Mouse (Mus musculus) frontal cortex, postnatal 14 days (tissue): ENCODE measurements around the gene Bag6.

Experiments
- DNase-seq, 2 experiments: peaks; one replicate each; pipeline ENCODE4 v3.0.0; 2022; ENCODE audit warnings: low spot score in 2 of 2

The Bag6 gene

DNA sequence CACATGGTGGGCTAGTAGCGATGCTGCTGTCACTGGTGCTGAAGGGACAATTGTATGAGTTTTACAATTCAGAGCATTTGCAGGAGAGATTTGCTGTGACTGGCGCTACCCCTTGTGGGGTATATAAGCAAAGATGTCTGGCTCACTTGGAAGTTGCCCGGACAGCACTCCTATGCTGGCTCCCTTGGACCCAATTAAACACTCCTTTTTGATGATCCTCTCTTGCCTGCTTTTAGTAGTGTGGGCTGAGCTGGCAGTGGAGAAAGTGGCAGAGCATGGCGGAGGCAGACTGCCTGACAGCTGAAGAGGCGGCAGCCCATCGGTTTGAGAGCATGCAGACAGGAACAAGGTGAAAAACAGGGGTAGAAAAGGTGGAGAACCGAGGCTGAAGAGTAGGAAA is 32.8 kb downstream of the Bag6 start:
- no peak for DNase-seq

- no peak for DNase-seq
Measured at GRCm38 (mm10) chr17:35168541-35169207, 33.7 kb downstream of the Bag6 start.

GRCm38 (mm10) chr17:35172445-35173234 is 37.7 kb downstream of the Bag6 start:
- DNase-seq, result no peak

DNA sequence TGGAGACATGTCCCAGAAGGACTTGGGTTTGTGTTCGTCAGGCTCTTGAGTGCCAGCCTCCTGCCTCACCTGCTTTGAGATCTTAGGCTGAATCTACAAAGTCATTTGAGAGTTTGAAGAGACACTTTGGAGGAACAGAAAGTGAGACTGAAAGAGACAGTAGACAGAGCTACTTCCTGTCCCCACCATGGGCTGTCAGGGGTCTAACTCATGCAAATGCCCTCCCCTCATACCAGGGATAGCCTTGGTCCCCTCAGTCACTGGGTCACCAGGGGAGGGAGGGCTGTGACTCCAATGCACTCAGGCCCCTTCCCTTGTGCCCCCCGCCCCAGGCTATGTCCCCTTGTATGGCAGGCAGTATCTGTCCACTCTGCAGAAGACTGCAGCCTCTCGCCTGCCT is 38.4 kb downstream of the Bag6 start:
- no peak for DNase-seq

DNA sequence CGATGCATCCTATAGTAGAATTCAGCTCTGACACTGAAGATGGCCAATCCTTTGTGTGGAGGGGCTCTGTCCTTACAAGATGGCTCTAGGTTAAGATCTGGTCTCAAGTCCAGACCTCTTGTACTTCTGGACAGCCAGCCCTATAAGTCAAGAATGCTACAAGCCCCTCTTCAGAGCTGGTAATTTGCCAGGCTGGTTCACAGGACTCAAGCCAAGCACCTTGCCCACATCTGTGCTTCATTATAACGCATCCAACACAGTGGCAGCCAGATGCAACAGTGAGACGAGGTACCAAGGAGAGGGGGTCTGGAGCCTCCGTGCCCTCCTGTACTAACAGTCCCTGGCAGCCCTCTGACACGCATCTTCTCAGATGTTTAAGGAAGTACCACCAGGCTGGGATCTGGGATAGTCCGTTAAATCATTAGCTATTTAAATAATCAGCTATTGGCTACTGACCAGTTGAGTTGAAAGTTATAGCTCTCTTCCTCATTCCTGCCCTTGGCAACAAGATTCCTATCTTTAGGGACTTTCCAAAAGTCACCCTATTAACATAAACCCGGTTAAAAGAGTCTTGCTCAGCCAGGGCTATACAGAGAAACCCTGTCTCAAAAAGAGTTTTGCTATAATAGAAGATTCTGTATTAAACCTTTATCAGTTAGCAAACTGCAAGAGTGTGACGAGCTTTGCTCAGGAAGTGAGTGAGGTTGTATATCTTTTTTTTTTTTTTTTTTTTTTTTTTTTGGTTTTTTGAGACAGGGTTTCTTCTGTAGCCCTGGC is 39.4 kb downstream of the Bag6 start:
- no peak for DNase-seq

DNA sequence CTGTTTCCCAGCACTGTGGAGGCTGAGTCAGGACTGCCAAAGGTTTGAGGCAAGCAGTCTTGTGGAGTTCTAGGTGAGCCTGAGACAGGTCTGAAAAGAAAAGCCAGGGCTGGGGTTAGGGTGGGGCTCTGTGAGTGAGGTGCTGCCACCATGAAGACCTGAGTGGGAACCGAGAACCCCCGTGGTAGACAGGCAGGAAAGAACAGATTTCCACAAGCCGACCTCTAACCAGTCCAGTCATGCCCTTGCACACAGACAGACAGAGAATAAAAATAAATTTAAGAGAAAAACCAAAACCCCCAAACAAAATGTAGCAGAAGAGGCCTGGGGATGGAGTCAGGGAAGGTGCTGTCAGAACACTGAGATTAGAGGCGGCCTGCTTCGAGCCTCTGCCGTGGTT is 40.4 kb downstream of the Bag6 start:
- no peak for DNase-seq

DNA sequence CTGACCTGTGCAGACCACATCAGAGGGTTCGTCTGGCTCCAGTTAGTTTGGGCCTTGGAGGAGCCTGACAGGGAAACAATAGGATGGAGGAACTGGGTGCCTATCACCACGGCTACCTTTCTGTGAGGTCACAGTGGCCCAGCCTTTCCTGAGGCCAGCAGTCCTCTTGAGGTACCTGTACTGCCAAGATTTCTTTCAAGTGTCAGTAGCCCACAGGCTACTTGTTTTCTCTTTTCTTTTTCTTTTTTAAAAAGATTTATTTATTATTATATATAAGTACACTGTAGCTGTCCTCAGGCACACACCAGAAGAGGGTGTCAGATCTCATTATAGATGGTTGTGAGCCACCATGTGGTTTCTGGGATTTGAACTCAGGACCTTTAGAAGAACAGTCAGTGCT is 41.0 kb downstream of the Bag6 start, which contains the start of gene Aif1:
TSS of gene Aif1 (minus strand) at position 101 of the 400 bp plus-strand sequence.
- no peak for DNase-seq

- DNase-seq, result no peak
Measured at GRCm38 (mm10) chr17:35178528-35178927, 43.5 kb downstream of the Bag6 start.

DNA sequence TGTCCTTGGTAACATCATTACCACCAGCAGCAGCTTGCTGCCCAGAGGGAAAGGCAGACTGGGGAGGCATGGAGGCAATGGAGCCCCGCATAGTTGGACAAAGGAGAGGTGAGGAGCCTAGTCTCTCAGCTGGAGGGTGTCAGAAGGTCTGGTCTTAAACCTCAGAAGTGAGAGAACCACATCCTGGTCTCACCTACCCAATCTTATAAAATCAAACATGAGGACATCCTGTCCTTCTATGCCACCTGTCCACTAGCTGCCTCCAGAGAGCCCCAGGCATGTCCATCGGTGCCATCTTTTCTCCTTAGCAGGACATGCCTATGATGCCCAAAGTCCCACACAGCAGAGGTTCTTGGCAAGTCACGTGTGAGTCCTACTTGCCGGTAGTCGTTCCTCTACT is 45.1 kb downstream of the Bag6 start:
- no peak for DNase-seq

DNA sequence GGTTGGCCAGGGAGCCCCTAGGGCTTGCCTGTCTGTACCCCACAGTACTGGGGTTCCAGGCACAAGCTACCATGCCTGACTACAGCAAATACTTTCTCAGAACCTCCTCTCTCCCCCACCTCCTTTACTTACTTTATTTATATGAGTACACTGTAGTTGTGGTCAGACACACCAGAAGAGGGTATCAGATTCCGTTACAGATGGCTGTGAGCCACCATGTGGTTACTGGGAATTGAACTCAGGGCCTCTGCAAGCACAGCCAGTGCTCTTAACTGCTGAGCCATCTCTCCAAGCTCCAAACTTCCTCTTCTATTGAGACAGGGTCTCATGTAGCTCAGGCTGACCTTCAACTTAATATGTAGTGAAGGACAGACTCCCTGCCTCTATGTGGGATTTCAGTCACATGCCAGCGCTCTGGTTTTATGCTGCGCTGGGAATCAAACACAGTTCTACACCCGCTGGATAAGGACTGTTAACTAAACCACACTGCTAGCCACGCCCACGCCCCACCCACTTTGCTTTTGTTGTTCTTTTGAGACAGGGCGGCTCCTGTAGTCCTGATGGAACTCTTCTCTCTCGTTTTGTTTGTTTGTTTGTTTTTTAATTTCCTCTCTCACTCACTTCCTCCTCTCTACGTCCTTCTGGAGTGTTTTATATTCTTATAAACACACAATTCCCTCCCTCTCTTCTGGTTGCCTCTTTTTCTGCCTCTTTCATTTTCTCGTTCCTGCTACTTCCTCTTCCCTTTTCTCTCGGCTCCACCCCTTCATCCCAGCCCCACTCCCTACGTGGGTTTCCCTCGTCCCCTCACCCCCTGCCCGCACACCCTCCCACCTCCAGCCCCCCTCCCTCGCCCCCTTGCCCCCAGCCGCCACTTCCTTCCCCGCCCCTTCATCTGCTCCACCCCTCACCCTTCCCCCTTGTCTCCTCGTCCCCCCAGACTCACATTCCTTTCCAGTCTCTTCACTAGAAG is 50.9 kb downstream of the Bag6 start:
- DNase-seq, result no peak

DNA sequence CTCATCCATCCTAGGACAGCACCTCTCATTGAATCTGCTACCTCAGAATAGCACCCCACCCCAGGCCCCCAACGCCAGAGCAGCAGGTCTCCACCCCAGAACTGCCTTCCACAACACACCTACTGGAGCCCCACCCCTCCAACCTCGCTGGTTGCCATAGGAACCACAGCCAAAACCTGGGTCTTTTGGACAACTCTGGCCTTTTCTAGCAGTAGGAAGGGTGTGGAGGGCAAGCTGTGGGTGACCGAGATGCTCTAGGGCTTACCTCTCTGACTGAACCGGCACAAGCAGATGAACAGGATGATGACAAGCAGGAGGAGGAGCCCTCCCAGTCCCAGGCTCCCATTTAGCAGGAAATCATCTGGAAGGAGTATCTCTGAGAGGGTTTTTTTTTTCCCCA is 51.7 kb downstream of the Bag6 start:
- no peak for DNase-seq

DNA sequence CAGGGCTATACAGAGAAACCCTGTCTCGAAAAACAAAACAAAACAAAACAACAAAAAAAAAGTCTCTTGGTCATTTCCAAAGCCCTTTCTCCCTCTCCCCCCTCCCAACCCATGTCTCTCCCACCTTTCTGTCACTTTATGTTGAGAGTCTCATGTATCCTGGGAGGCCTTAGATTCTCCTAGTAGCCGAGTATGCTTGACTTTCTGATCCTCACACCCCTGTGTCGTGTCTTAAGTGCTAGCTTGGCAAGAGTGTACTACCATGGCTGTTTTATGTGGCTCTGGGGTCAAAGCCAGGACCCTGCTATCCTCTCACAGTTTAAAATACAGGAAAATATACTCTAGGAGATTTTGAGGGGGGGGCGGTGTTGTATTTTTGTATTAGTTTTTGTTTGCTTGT is 52.4 kb downstream of the Bag6 start:
- no peak for DNase-seq

DNA sequence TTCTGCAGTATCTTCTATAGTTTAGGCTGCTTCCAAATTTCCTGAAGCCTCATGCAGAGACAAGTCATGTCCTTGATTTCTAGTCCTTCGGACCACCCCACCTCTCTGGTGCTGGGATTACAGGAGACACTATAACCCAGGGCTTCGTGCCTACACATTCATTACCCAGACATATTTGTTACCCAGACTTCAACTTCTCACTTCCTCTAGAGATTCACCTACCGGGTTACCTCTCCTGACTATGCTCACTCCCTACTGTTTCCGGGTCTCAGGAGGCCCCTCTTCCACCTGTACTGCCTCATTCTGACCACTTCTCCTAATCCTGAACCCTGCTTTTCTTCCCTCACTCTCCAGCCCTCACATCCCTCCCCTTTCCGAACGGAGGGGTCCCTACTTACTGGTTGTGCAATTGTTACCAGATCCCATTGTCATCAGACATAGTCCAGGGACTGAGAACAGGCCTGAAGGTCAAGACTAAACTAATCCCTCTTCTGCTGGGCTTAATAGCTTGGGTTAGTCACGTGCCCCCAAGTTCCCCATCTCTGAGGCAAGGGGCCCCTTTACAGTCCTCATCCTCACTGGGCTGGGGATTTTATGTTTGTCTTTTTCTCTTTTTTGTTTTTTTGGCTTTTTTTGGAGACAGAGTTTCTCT is 53.1 kb downstream of the Bag6 start, which contains the start of gene Lst1:
TSS of gene Lst1 (minus strand) at position 481 of the 652 bp plus-strand sequence.
- DNase-seq, result no peak

DNA sequence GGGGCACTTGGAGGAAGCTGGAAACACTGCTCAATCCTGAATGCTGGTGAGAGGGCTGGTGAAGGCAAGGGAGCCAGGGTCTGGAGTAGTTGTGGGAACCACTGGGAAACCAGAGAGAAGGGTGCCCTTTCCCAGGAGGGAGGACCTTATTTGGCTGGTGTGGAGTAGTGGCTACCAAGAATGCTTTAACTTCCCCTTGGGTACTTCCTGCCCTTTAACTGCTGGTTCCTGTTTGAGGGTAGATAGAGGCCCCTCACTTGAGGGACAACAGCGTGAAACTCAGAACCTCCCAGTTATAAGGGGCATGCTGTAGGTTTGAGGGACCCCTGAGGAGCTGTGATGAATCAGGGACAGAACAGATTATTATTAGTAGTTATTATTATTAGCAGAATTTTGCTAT is 54.2 kb downstream of the Bag6 start:
- DNase-seq, result no peak

DNA sequence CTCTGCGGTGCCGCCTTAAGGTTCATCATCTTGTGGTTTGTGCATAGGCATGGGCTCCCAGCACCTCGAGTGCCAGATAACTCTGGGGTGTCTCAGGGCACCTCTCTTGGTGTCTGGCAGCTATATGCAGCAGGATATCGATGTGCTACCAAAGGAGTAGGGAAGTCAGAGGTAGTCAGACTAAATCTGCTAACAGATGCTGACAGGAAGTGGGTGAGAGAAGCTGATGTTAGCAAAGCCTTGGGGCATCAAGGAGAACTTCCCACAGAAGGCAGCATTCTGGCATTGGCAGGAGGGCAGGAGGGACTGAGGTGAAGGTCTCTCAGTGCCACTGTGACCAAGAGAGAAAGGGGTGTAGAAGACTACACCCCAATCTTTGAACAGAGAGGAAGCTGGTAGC is 55.1 kb downstream of the Bag6 start:
- DNase-seq, result no peak

DNA sequence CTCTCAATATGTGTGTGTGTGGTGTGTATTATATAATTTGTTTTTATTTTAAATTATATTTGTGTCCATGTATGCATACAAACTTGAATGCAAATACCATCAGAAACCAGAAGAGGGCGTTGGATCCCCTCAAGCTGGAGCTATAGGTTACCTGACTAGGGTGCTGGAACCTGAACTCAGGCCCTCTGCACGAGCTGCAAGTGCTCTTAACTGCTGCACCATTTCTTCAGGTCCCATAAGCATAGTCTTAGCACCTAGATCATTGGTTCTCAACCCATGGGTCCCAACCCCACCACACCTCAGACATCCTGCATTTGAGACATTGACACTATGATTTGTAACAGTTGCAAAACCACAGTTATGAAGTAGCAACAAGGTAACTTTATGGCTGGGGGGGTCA is 56.7 kb downstream of the Bag6 start:
- DNase-seq, result no peak

- no peak for DNase-seq
Measured at GRCm38 (mm10) chr17:35192924-35193323, 57.9 kb downstream of the Bag6 start.

DNA sequence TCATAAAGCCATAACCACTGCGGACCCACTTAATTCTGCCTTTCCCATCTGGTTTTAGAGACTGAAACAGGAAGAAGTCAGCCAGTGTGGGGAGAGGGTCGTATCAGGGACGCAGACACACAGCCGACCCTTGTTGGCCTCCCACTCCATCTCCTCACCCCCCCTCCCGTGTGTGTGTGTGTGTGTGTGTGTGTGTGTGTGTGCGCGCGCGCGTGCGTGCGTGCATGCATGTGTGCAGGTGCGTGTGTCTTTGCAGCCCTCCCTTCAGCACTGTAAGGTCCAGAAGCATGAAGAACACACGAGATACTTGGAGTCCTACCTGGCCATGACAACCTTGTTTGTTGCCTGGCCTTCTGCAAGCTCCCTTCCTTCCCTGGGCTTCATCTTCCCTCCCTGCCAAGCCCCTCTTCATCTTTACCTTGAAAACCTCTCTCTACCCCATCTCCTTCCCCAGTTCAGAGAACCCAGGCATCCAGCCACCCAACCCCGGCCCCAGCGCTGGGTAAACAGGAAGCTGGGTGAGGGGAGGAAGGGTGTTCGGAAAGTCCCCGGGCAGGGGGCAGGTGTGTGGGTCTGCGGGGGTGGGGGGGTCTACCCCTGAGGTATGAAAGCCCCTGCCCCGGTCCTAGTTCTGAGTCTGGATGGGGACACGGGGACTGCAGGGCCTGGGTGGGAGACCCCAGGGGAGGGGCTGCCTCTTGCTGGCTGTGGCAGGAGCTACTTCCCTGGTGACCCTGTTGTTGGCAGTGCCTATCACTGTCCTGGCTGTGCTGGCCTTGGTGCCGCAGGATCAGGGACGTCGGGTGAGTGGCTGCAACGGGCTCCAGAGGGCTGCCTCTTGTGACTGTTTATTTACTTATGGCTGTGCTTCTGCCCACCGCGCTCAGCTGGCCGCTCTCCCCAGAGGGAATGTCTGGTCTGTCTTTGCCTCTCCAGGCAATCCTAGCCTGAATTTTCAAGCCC is 59.2 kb downstream of the Bag6 start, which contains the start of gene Ltb:
TSS of gene Ltb (plus strand) at position 559 of the 963 bp plus-strand sequence.
- no peak for DNase-seq

- no peak for DNase-seq
Measured at GRCm38 (mm10) chr17:35194844-35195630, 60.1 kb downstream of the Bag6 start.
